Comparison of ENCODE assay signal across 33 mouse cellular contexts in the genomic region with DNA sequence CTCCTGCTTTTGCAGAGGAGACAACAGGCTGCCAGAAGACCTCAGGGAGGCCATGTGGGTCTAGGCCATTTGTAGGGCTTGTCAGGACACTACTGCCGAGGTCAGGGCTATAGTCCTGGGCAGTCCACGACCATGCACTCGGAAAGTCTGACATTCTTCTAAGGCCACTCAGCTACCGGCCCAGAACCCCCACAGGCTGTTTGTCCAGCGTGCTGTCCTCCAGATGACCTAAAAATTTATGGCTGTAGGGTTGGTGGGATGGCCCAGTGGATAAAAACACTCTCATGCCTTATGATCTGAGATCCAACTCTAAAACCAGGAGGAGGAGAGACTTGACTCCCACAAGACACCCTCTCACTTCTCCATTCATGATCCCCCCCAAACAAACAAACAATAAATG. TPM values are rescaled to one million over a fixed set of nuclear protein-coding genes. Genes with fewer than 3 reads are reported as not detected.
A peak's percentile ranks its signal among the peaks of the same experiment; 100 is the strongest.
DNase-seq lines count a peak whose midpoint lies in the region; ATAC-seq lines count a peak whose summit lies in the region.
"Had no signal": no experiment of that assay in that cellular context is flagged by ENCODE, and none has a peak within 500 bp of the region (broad histone marks: within the 10 kb centered on the region; RNA-seq: fewer than 3 reads in every experiment).

No protein-coding gene starts in this region.

- H3K4me3 ChIP-seq in heart, embryonic 10.5 days, result no peak overlapping the region
- H3K4me3 ChIP-seq in kidney, embryonic 15.5 days (replicated peaks), result no peak overlapping the region
- peak overlapping the region; percentile 31 for H3K4me3 ChIP-seq in megakaryocyte, embryonic 14.5 days (replicated peaks)
- H3K4me3 ChIP-seq: erythroblast, embryonic 14.5 days; heart, embryonic 13.5 days; limb, embryonic 12.5 days; midbrain, embryonic 13.5 days; neural tube, embryonic 13.5 days had no signal

- 0 out of 2 replicates have a peak overlapping the region, but pooled peaks have one; percentile 49 for H3K27ac ChIP-seq in heart, embryonic 10.5 days
- peak overlapping the region; percentile 75; the same call in 1 of the 2 replicates for H3K27ac ChIP-seq in kidney, embryonic 15.5 days
- H3K27ac ChIP-seq: neural tube, embryonic 13.5 days had no signal

- H3K36me3 ChIP-seq in heart, embryonic 10.5 days, result no peaks in the 10 kb centered on the region
- H3K36me3 ChIP-seq in kidney, embryonic 15.5 days, result no peaks in the 10 kb centered on the region
- H3K36me3 ChIP-seq in megakaryocyte, embryonic 14.5 days (replicated peaks; ENCODE audit: low read length), result peaks cover 97% of the 10 kb centered on the region
- H3K36me3 ChIP-seq: heart, embryonic 13.5 days; limb, embryonic 12.5 days; midbrain, embryonic 13.5 days; neural tube, embryonic 13.5 days had no signal

- peaks cover 80% of the 10 kb centered on the region for H3K4me1 ChIP-seq in heart, embryonic 10.5 days
- H3K4me1 ChIP-seq in kidney, embryonic 15.5 days, result peaks cover 79% of the 10 kb centered on the region
- peaks cover 99% of the 10 kb centered on the region for H3K4me1 ChIP-seq in megakaryocyte, embryonic 14.5 days

- no peak overlapping the region for H3K9ac ChIP-seq in kidney, embryonic 15.5 days
- H3K9ac ChIP-seq: forebrain, postnatal 0 days; heart, embryonic 13.5 days; limb, embryonic 12.5 days; liver, postnatal 0 days; midbrain, embryonic 13.5 days; neural tube, embryonic 13.5 days had no signal

- H3K4me2 ChIP-seq in kidney, embryonic 15.5 days, result no peak overlapping the region
- H3K4me2 ChIP-seq: heart, embryonic 13.5 days; limb, embryonic 12.5 days; liver, embryonic 11.5 days; midbrain, embryonic 13.5 days; neural tube, embryonic 13.5 days had no signal

- no peak for ATAC-seq in kidney, embryonic 15.5 days (replicated peaks; ENCODE audit: low FRiP score)
- no peak for ATAC-seq in megakaryocyte, adult 5-6 weeks (ENCODE audit: poor library complexity, severe bottlenecking)
- ATAC-seq: forebrain, postnatal 0 days; intestine, embryonic 16.5 days; liver, postnatal 0 days; midbrain, embryonic 13.5 days had no signal

- H3K27me3 ChIP-seq in heart, embryonic 10.5 days (ENCODE audit: insufficient read depth, poor library complexity, severe bottlenecking), result 0 out of 2 replicates have a peak, but pooled peaks cover 8% of the 10 kb centered on the region
- peaks cover 5% of the 10 kb centered on the region; the same call in 1 of the 2 replicates for H3K27me3 ChIP-seq in kidney, embryonic 15.5 days
- H3K27me3 ChIP-seq in megakaryocyte, embryonic 14.5 days (replicated peaks), result no peaks in the 10 kb centered on the region
- H3K27me3 ChIP-seq: limb, embryonic 12.5 days; neural tube, embryonic 13.5 days had no signal

- 63% methylated on average over 5 of the region's 5 CpGs for WGBS in heart, embryonic 10.5 days
- WGBS in kidney, embryonic 15.5 days, result 19% methylated on average over 5 of the region's 5 CpGs

- no peaks in the 10 kb centered on the region for H3K9me3 ChIP-seq in heart, embryonic 10.5 days
- no peaks in the 10 kb centered on the region for H3K9me3 ChIP-seq in kidney, embryonic 15.5 days (replicated peaks)
- no peaks in the 10 kb centered on the region for H3K9me3 ChIP-seq in megakaryocyte, embryonic 14.5 days
- H3K9me3 ChIP-seq: heart, embryonic 13.5 days; limb, embryonic 12.5 days; midbrain, embryonic 13.5 days; neural tube, embryonic 13.5 days had no signal

- no peak for DNase-seq in heart, embryonic 10.5 days (ENCODE audit: low spot score)
- DNase-seq in heart, adult 9 months (ENCODE audit: low spot score in 2 of 2), result no peak
- DNase-seq in kidney, postnatal 36 days, result no peak
- DNase-seq in cerebellum, postnatal 36 days, result no peak
- DNase-seq: adrenal gland, postnatal 14 days; cerebellum, adult 11-12 months; cerebellum, adult 9-11 months; forebrain, postnatal 0 days; gastrocnemius, postnatal 14 days; heart, postnatal 10 days; liver, postnatal 0 days; thymus, adult 2 months; thymus, postnatal 36 days had no signal

RNA-seq across cellular contexts. Expression of a gene that starts 35.2 kb away (rescaled TPM):
- 3.8 and 5.5 TPM in 2 replicates for polyA plus RNA-seq in heart, embryonic 10.5 days (2016; fragmentation: Nextera tagmentation; extraction: Ambion mirVana)
- polyA plus RNA-seq in kidney, embryonic 15.5 days (2015; fragmentation: Nextera tagmentation; extraction: Ambion mirVana), result 3.5 and 3.6 TPM in 2 replicates
- 54.9 and 189 TPM in 2 replicates for polyA plus RNA-seq in megakaryocyte, embryonic 14.5 days (2012; ENCODE audit: insufficient read depth, low replicate concordance)
- total RNA-seq in megakaryocyte, adult 5-6 weeks (2015), result 29.5 and 30.0 TPM in 2 replicates
- total RNA-seq in megakaryocyte, adult 5-6 weeks (2017), result 25.1 and 26.5 TPM in 2 replicates

RNA-seq across cellular contexts. Expression of a gene that starts 41.1 kb away (rescaled TPM):
- polyA plus RNA-seq in heart, embryonic 10.5 days (2016; fragmentation: Nextera tagmentation; extraction: Ambion mirVana), result 0.19 TPM in 1 of 2 replicates, not detected in the other
- 0.18 TPM in 1 of 2 replicates, not detected in the other for polyA plus RNA-seq in kidney, embryonic 15.5 days (2015; fragmentation: Nextera tagmentation; extraction: Ambion mirVana)
- polyA plus RNA-seq in megakaryocyte, embryonic 14.5 days (2012; ENCODE audit: insufficient read depth, low replicate concordance), result 0.25 TPM in 1 of 2 replicates, not detected in the other
- 0.27 TPM in 1 of 2 replicates, not detected in the other for total RNA-seq in megakaryocyte, adult 5-6 weeks (2015)
- not detected in 2 replicates for total RNA-seq in megakaryocyte, adult 5-6 weeks (2017)
- total RNA-seq: adrenal gland, postnatal 14 days; common myeloid progenitor, adult 5-6 weeks; forebrain, postnatal 0 days; gastrocnemius, postnatal 14 days; granulocyte monocyte progenitor cell, adult 5-6 weeks; heart, postnatal 10 days; hematopoietic stem cell, adult 5-6 weeks; layer of hippocampus, postnatal 10 days; left cerebral cortex, adult 18-20 months; left cerebral cortex, postnatal 14 days; megakaryocyte-erythroid progenitor cell, adult 5-6 weeks; MEL had no signal
- polyA plus RNA-seq: erythroblast, embryonic 14.5 days; forebrain, embryonic 11.5 days; forebrain, postnatal 0 days; heart, embryonic 13.5 days; intestine, embryonic 16.5 days; limb, embryonic 12.5 days; liver, embryonic 11.5 days; liver, postnatal 0 days; lung, embryonic 16.5 days; midbrain, embryonic 13.5 days; neural tube, embryonic 13.5 days had no signal

RNA-seq across cellular contexts. Expression of a gene that starts 52.2 kb away (rescaled TPM):
- polyA plus RNA-seq in heart, embryonic 10.5 days (2016; fragmentation: Nextera tagmentation; extraction: Ambion mirVana), result 52.9 and 67.4 TPM in 2 replicates
- polyA plus RNA-seq in kidney, embryonic 15.5 days (2015; fragmentation: Nextera tagmentation; extraction: Ambion mirVana), result 51.8 and 54.8 TPM in 2 replicates
- polyA plus RNA-seq in megakaryocyte, embryonic 14.5 days (2012; ENCODE audit: insufficient read depth, low replicate concordance), result 2.2 TPM in 1 of 2 replicates, not detected in the other
- total RNA-seq in megakaryocyte, adult 5-6 weeks (2015), result 85.8 and 88.2 TPM in 2 replicates
- 33.0 and 37.6 TPM in 2 replicates for total RNA-seq in megakaryocyte, adult 5-6 weeks (2017)

RNA-seq across cellular contexts. Expression of a gene that starts 52.4 kb away (rescaled TPM):
- 8.1 and 11.9 TPM in 2 replicates for polyA plus RNA-seq in heart, embryonic 10.5 days (2016; fragmentation: Nextera tagmentation; extraction: Ambion mirVana)
- 14.0 and 16.0 TPM in 2 replicates for polyA plus RNA-seq in kidney, embryonic 15.5 days (2015; fragmentation: Nextera tagmentation; extraction: Ambion mirVana)
- 12.6 and 15.3 TPM in 2 replicates for polyA plus RNA-seq in megakaryocyte, embryonic 14.5 days (2012; ENCODE audit: insufficient read depth, low replicate concordance)
- 52.6 and 53.0 TPM in 2 replicates for total RNA-seq in megakaryocyte, adult 5-6 weeks (2015)
- total RNA-seq in megakaryocyte, adult 5-6 weeks (2017), result 57.5 and 63.1 TPM in 2 replicates

Comparison
In these comparisons a context has a peak if more than half of its experiments do, and no peak if none do; other contexts are left out.
1. RNA of a gene that starts 52.2 kb away (polyA plus RNA-seq): 51.8 to 54.8 TPM in kidney, embryonic 15.5 days and 52.9 to 67.4 TPM in heart, embryonic 10.5 days; 2.2 TPM in megakaryocyte, embryonic 14.5 days; every median in the first group is over 10 times any median in the second.